Mouse (Mus musculus) gastrocnemius, postnatal 36 days (tissue): ENCODE measurements at regions not wholly inside any gene's neighbourhood (a gene's known extent, or its start where the extent isn't known, plus 50 kb on each side); places are given as distances from the start of the nearest gene placed in this dataset.
A peak's percentile ranks its signal among the peaks of the same experiment; 100 is the strongest.
"Not testable (repeated sequence)": the region's sequence is repeated elsewhere in the genome, so short reads cannot be mapped to it uniquely, and the experiment has no call there.

Source experiments
- DNase-seq, 2 experiments: peaks; one replicate each; pipeline ENCODE4 v3.0.0; 2022
- intact Hi-C: fragments of 180-260 bp; cut with DNase I; formaldehyde crosslinking; loops from one replicate; pipeline ENCODE4 v1.15.1; 2025

DNA sequence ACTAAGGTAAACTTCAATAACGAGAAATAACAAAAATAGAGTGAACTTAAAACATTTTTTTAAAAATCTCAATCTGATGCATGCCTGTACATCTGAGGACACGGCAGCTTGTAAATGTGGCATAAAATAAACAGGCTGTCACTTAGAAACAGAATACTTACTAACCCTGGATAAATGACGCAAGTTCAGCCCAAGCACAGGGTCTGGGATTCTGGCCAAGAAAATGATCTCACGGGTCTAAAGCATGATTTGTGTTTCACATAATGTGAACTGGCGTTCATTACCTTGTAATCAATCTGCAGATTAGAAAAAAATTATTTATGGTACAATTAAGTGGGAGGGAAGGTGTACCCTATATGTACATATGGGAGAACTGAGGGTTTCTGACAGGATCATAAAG lies 512.1 kb upstream of the Vrk2 start:
- no peak for DNase-seq
- intact Hi-C loops, result no loop called here

DNA sequence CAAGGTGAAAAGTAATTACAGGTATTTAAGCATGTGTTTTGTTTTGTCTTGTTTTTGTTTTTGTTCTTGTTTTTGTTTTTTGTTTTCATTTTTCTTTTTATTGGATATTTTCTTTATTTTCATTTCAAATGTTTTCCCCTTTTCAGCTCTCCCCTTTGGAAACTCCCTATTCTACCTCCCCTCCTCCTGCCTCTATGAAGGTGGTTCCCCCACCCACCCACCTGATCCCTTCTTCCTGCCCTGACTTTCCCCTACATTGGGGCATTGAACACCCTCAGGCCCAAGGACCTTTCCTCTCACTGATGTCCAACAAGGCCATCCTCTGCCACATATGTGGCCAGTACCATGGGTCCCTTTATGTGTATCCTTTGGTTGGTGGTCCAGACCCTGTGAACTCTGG lies 509.1 kb upstream of the Vrk2 start:
- intact Hi-C loops, result no loop called here
- DNase-seq, result no peak

DNA sequence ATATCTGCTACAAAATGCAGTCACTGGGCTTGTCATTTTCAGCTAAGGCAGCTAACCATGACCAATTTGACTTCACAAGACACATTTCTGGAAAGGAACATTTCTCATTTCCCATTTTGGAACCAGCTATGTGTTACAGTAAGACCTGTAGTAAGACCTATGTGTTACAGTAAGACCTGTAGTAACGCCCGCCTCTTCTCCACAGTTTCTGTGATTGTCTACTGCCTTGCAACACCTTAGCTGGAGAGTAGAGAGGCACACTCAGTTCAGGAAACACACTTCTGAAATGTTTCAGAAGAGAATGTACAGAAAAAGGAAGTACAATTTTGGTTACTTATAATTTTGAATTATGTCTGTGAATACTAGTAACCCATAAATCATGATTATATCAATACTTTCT lies 508.2 kb upstream of the Vrk2 start:
- intact Hi-C loops, result no loop called here
- DNase-seq, result no peak

DNA sequence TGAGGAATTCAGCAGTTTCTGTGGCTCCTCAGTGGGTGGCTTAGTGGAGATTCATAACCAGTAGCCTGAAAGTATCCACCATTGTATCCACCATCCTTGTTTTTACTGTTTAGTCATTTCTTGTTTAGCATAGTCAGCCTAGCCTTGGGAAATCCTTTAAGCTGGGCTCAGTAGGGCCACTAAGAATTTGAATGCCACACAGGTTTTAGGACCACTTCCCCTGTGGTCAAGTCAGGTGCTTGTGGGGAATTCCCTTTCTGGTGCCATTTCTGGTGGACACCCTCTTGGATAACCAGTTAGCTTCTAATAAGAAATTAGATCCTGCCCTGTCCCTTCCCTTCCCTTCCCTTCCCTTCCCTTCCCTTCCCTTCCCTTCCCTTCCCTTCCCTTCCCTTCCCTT lies 502.8 kb upstream of the Vrk2 start:
- intact Hi-C loops, result no loop called here
- DNase-seq, result no peak

DNA sequence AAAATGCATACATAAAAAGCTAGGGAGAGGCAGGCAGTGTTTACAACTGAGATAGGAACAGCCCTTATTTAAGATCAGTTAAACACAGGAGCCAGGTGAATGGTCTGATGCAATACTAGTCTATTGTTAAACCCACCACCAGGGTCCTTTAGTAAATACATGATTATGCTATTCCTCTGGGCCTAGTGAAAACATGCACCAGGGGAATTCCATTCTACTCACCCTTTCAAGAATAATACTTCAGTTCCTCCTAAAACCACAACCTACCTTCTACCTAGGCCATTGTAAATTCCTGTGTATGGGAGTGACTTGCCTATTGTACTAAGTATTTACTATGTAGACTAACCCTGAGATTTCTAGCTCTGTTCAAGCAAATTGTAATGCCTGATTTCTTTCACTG lies 501.7 kb upstream of the Vrk2 start:
- intact Hi-C loops, DNase-seq: not testable (repeated sequence)

DNA sequence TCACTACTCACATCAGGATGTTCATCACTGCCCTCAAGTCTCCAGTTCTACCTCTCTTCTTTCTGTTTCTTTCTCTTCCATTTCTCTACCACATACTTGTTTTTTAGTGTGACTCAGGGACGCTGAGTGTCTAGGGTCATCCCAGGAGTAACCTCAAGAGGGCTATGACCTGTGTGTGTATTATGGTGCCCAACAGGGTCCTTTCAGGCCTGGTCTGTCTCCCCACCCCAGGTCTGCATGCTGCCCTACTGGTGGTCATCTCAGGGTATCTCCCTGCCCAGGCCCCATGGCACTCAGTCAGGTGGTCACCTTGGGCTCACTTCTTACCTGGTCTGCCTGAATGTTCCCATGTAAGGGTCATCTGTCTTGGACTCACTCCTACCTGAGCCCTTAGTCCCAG lies 492.7 kb upstream of the Vrk2 start:
- DNase-seq, result no peak
- intact Hi-C loops, result no loop called here

DNA sequence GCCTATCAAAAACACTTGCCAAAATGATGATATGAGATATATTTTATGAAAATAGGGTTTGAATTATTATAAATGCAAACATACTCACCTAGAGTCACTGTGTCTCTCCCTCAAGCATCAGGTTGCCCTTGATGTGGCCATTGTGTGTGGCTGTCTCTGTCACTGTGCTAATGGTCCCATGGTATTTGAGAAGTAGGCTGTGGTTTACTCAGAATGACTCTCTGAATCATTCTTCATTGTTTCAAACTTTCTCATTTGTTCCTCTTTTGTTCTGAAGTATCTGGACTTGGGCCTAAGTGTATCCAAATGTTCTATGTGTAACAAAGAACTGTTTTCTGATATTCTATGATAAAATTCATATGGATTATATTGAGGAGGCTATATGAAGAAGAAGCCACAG lies 487.4 kb upstream of the Vrk2 start:
- intact Hi-C loops, result no loop called here
- no peak for DNase-seq

DNA sequence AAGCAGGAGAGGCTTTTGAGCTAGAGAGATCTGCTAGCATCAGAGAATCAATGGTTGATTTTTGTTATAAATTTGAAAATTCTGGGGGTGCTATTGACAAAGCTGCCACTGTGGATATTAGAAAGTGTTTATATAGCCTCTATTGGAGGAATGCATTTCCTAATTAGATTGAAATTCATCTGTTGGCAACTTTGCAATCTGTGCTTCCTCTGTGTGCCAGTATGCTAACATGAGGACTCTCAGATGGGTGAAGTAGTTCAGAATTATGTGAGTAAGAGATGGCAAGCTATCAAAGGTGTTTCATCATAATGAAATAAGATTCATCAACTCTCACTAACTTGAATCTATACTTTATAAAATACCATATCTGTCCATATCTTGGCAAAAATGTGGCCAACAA lies 476.6 kb upstream of the Vrk2 start:
- DNase-seq, result no peak
- intact Hi-C loops, result no loop called here

DNA sequence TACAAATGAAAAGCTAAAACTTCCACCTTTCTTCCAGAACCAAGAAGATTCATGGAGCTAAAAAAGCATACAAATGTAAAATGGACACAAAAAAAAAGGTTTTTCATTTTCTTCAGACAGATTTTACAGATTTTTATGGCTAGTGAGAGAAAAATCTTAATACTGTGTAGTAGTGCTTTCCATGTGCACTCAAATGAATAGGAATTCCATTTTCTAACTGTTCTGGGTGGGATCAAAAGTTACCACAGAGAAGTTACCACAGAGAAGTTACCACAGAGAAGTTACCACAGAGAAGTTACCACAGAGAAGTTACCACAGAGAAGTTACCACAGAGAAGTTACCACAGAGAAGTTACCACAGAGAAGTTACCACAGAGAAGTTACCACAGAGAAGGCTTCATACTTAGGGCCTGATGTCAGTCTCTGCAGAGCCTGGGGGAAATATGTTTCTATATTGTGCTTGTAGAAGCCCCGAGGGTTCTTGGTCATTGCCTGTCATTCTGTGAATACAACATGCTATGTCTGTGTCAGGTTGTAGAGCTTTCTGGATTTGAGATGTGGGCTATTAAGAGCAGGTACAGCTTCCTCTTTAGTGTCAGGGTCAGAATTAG lies 433.5 kb upstream of the Vrk2 start:
- intact Hi-C loops, result no loop called here
- no peak for DNase-seq

DNA sequence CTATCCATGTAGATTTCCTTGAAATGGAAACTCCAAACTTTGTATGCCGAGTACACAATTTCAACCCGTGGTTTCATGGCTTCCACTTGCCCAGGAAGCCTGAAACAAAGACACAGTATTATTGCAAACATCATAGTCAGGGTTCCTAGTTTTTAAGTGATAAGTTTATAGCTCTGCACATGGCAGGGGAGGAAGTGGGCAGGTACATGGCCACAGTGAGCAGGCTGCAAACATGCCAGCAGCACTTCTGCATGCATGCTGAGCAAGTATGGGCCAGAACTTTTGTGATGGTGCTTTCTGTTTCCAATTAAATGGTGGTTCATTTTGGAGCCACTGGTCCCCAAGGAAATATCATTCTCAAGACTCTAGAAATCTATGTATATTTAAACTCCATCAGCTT lies 431.7 kb upstream of the Vrk2 start:
- no peak for DNase-seq
- intact Hi-C loops, result no loop called here

DNA sequence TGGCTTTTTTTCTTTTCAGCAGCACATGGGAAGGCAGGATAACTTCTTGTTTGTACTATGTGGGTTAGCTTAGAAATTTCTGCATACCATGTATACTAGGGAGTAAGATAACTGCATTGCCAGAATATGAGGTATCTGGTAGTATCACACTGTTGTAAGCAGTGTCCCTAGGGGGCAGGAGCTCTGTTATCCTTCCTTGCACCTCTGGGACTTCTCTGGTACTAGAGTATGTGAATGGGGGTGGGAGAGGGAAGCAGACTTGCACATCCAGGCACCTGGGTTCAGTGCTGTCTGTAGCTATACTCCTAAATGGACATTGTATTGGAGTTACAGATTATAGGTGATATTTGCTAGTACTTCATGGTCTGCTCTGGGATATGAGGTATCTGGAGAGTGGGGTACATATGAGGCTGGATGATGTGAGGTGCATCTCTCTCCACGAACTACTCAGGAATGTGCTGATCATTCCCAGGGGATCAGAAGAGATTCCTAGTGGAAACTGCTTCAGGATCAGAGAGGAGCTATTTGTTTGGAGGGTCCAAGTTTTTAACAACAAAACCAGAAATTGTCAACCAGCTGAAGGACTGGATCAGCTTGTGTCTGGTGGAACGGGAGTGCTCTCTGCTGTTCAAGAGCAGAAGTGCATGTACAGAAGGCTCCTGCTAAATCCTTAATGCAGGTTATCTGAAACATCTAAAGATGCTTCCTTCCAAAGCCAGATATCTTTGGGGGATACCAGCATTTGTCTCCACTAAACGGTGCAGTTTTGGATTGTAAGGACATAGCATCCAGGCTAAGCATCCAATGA lies 402.7 kb upstream of the Vrk2 start:
- intact Hi-C loops, result no loop called here
- DNase-seq, result no peak

DNA sequence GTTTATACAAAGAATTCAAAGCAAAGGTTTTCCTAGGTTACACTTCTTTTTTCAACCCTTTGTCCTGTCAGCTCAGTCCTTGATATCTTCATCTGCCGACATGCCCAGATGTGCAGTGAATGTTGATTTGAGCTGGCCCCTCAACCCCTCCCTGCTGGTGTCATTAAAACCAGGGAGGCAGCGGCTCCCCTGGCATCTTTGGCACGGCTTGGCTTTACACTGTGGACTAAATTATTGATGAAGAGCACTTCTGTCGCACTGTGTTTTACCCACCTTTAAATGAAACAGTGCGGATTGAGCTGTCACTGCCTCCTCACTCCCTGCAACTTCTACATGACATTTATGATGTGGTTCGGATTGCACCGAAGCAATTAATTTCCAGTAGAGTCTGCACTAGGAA lies 387.4 kb upstream of the Vrk2 start:
- intact Hi-C loops, result no loop called here
- no peak for DNase-seq

DNA sequence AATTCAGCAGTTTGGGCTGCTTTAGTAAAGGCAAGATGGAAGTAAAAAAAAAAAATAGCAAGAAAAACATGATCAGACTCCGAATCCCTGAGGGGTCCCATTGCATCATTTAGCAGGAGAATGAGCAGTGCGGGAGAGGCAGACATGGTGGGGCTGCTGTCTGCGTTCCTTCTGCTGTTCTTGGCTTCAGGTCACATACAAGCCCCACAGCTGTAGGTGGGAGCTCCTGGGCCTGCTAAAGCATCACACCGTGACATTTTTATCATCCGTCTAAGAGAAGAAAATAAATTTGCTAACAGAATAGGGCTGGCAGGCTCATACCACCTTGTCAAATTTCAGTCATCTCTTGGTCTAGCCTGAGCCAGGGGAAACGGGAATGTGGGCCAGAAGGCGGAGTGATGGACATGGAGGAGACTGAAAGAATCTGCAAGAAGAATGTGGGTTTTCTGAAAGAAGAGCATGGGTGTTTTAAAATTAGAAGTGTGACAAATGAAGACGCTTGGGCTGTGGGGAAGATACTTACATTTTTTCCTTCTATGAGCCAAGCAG lies 378.8 kb upstream of the Vrk2 start:
- intact Hi-C loops, result no loop called here
- DNase-seq, result no peak

DNA sequence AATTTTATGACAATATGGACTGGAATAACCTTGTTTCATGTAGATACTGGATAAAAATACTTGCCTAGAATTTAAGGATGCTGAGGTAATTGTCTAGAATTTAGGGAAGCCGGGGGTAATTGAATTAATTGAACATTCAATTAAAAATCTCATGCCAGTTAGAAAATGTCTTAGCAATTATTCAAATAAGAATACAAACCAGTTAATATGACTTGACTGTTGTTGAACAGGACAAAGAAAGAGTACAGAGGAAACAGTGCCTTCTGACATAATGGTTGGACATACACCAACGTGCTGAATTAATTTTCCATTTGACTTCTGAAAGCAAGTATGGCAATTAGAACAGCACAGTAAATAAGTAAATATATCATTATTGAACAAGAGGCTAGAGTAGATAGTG lies 377.4 kb upstream of the Vrk2 start:
- intact Hi-C loops, result no loop called here
- DNase-seq, result no peak

DNA sequence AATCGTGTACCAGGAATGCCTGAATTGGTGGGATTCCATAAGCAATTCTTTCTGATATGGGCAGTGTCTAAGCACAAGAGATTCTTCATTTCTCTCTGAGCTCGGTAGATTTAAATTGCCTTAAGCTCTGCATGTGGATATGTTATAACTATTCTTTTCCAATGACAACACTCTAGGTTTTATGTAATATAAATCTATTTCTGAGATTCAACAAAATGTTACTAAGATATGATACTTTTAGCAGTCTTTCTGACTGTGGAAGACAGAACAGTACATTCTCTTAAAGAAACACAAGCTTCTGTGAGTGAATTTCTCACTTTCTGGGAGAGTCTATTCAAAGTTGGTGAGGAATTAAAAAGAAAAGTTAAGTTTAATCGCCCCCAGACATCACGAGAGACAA lies 373.6 kb upstream of the Vrk2 start:
- intact Hi-C loops, result no loop called here
- DNase-seq, result no peak

DNA sequence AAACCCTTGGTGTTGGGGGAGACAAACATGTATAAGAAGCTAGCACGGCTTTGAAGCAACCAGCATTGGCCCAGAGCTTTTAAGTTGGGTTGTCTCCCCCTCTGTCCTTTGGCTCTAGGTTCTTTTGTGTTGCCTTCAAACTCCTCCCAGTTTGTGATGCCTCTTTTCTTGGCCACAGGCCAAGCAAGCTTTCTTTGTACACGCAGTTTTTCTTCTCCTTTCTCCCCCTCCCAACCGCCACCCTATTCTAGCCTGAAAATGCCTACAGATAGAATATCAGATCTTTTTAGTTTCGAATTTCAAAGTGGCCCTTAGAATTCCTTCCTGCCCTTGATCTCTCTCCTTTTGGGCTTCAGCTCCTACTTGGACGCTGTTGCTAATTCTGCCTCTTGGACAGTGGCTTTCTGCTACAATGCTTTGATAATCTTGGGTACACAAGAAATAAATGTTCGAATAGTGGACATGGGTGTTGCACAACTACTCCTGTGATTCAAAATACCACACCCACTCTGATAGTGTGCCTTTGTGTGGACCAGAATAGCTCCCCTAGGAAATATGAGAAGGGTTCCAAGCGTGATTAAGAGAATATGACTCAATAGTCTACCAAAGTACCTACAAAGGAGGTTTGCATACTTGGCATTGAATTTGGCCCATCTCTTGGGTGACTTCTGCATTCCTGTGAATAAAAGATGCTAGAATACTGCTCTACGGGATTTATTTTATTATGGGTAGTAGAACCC lies 369.3 kb upstream of the Vrk2 start:
- DNase-seq, result no peak
- intact Hi-C loops, result no loop called here

DNA sequence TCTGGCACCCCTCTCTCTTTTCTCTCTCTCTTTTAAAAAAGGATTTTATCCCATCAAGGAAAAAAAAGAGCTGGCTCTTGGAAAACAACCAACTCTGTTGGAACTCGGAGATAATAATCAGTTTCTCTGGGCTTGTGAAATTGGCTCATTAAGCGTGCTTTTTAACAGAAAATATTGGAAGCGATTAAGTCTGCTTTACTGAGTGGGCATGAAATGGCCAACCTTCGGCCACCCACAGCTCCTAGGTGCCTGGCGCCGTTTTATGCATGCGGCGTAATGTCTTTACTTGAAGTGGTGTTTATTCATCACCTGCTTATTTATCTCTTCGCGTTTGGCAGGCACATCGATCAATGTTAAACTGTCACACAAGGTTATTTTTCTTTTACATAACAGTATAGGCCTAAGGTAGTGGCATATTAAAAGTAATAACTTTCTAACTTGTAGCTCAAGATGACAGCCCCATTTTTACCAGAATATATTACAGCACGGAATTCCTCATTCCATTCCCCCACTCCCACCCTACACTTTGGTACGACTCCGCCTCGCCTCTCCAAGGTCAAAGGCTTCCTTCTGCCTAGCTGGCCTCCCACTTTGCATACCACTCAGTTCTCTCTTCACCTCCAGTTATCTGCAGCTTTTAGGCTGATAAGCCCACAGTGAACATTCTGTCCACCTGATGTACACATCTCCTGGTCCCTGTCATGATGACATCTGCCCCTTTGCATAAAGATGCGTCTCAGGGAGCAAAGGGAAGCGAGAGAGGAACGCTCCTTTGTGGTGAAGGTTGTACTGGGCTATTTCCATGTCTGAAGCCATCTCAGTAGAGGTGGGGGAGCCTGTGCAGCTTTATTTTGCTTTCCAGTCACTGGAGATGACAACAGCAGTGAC lies 368.5 kb upstream of the Vrk2 start:
- intact Hi-C loops, result no loop called here
- no peak for DNase-seq

DNA sequence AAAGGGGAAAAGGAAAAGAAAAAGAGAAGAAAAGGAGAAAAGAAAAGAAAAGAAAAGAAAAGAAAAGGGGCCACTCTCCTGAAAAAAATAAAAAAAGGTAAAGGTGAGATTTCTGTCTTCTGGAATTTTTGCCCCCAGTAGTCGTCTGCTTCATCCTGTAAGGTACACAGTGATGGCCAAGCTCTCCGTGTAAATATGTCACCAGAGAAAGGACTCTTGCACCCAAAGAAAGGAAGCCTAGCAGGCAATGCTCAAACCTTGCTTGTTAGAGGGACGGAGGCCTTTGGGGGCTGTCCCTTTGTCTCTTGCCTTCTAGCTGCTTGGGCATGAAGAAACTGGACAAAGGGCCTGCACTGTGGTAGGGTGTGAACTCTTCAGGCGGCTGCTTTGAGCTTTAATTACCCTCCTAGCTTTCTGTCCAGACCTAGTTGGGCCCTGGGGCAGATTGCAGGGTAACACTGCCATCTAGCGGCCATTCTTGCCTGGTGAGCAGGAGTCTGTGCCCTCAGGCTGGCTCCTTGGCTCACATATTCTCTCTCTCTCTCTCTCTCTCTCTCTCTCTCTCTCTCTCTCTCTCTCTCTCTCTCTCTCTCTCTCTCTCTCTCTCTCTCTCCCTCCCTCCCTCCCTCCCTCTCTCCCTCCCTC lies 367.7 kb upstream of the Vrk2 start:
- DNase-seq, result peak; percentile 43 to 46
- intact Hi-C loops, result no loop called here

DNA sequence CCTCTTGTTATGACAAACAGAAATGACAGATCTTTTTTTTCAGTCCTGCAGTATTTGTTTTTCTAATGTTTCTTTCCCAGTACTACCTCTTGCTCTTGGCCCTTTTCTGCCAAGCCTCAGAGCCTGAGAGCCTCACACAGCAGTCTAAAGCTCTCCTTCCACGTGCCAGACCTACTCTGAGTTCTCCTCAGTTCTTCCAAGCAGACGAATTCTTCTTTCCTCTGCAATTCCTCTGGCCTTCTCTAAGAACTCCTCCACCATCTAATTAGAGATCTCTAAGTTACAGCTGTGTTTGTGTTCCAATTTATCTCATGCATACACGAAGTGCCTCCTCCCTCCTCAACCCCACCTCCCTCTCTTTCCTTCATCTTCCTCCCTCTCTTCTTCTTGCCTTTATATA lies 362.4 kb upstream of the Vrk2 start:
- intact Hi-C loops, result no loop called here
- DNase-seq, result no peak

DNA sequence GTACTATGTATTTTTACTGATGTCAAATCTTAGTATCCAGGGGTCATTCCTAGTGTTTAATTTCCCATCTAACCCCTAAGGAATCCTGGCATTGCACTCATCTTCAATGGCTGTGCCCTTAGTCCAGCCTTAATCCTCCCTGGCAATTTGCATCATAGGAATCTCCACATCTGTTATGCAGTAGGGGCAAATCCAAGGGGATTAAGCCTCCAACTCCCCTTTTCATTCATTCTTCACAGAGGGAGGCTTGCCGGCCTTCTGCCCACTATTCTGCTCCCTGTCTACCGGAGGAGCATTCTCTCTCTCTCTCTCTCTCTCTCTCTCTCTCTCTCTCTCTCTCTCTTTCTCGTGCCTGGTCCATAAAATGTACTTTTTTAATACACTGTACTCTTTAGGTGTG lies 338.0 kb upstream of the Vrk2 start:
- no peak for DNase-seq
- intact Hi-C loops, result no loop called here
